Mouse (Mus musculus) heart, adult 11 months (tissue): ENCODE measurements around the gene 1700001O22Rik.

Experiments
- DNase-seq: peaks from one replicate; pipeline ENCODE4 v3.0.0; 2022

Gene 1700001O22Rik

DNA sequence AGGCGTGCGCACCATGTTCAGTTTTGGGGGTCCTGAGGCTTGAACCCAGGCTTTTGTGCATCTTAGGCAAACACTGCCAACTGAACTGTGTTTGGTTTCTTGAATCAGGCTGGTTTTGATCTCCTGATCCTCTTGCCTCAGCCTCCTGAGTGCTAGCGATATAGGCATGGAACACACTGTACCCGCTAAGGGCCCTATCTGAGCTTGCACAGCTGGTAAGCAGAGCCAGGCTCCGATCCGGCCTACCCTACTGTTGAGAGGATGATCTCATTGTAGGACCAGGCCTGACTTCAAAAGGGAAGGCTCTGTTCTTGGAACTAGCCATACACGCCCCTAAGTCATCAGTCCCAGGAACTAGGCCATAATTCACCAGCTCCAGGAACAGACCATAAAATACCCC, 7.1 kb upstream of the 1700001O22Rik start:
- no peak for DNase-seq

DNA sequence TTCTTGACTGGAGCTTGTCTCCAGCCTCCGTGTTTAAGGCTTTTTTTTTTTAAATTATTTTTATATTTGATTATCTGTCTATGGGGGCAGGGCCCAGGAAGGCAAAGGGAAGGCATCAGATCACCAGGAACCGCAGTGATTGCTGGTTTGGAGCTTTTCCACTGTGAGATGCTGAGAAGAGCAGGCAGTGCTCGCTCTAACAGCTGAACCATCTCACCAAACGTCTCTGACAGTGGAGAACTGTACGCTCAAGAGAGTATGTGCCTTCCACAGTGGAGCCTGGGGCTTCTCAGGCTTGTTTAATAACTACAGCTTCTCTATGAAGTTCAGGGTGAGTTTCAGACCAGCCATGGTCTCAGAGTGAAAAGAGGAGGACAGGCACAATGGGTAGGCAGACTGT, 6.0 kb upstream of the 1700001O22Rik start:
- DNase-seq: no peak

DNA sequence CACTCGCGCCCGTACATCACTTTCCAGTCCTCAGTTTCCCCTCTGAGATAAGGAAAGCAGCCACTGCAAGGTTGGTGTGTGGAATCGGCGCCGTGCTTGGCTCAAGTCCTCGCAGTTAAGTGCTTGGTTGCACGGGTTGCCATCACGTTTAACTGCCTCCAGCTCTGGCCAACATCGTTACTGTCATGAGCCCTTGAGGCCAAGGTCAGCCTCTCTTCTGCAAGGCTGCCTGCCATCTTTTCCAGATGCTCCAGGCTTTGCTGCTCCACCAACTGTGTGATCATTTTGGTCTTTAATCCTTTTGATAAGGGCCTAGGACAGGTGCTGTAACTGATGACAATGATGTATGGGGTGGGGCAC, 4.8 kb upstream of the 1700001O22Rik start:
- DNase-seq: no peak

DNA sequence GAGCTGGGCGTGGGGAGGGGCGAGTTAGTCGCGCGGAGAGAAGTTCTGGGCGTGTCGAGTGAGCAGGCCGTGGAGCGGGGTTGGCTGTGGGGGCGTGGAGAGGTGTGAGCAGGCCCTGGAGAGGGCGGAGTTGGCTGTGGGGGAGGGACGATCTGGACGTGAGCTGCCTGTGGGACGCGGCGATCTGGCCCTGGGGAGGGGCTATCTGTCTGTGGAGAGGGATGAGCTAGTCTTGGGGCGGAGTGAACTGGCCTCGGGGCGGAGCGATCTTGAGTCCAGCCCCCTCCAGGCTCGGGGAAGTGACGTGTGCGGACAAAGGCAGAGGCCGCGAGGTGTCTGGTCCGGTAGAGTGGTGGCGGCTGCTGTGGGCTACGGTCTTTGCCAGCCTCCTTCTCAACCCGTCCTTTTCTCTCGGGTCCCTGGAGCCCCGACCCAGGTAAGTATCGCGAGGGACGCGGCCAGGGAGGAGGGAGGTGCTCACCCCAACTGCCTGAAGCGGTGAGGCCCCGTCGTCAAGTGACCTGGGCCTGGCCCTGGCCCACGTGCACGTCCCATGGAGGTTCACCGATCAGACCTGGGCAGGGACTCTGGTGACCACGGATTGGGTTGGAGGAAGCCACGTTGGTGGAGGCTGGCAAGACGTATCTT, 4.3 kb upstream of the 1700001O22Rik start, which contains the start of gene Ntmt1:
Gene Ntmt1, plus strand, starts transcription at position 179 of the 648 bp plus-strand sequence.
- peak; percentile 100 for DNase-seq

DNA sequence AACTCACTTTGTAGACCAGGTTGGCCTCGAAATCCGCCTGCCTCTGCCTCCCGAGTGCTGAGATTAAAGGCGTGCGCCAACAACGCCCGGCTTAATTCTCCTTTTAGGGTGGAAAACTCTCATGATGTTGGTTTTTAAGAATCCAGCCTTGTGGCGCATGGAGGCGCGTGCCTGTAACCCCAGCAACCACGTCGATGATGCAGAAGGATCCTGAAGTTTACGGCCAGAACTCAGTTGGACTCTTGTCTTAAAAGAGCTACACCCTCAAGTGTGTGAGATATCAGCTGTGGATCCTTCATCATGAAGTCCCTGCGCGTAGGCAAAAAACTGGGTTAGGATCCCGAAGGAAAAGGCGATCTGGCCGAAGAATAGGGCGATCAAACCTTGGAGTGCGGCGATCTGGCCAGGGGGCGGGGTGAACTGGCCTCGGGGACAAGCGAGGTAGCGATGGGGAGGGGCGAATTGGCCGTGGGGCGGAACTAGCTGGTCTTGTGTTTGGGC, 3.7 kb upstream of the 1700001O22Rik start:
- no peak for DNase-seq

DNA sequence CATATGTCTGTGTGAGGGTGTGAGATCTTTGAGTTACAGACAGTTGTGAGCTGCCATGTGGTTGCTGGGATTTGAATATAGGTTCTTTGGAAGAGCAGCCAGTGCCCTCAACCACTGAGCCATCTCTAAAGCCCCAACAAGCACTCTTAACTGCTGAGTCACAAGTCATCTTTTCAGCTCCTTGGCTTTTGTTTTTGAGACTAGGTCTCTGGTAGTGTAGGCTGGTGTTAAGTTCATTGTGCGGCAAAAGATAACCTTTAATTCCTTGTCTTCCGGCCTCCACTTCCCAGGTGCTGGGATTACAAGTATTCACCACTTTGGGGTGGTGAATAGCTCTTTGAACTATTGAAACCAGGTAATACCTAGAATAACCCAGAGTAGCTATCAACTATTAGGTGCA, 2.5 kb upstream of the 1700001O22Rik start:
- DNase-seq: no peak

DNA sequence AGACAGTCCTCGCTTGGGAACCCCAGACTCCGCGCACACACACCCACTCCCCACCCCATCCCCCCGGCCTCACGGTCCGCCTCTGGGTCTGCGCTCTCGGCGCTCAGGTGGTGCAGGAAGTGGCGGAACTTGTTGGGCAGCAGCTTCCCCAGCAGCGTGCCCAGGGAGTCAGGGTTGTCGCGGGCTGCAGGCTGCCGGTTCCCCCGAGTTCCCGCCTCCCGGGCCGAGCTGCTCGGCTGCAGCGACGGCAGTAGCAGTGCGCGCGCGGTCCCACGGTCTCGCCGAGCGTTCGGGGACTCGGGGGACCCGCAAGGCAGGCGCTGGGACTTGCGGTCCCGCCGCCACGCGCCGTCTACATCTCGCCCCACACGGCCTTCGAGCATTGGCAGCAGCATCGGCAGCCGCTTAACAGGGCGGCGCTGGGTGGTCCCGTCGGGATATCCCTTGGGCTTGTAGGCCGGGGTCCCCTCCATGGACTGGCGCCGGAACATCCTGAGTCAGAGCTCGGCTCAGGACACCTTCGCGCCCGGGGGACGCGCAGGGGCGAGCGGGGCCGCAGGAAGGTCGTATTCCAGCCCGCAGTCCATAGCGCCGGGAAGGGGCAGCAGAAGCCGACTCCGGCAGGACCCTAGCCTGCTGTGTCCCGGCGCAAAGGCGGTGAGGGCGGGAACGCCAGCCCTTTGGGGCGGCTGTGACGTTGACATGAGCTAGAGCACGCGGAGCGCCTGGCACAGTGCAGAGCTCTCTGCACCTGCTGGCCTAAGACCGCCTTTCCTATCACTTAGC, 2.2 kb downstream of the 1700001O22Rik start:
- peak; percentile 94 for DNase-seq

DNA sequence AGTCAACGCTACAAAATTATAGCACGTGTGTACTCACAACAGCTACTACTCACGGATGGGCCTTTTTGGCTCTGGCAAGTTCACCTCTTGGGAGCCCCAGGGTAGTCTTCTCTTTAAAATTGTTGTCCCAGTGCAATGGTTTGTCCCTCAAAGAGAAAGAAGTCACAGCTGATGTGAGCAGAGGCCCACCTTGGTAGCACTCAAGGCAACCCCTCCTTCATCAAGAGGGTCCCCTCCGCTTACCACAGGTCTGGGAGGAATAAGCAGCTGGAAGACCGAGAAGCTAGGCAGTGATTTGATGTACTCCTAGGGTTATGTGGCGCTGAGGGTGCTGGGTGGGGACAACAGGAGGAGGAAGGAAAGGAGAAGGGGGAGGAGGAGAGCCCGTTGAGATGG, 2.8 kb downstream of the 1700001O22Rik start:
- DNase-seq: no peak

DNA sequence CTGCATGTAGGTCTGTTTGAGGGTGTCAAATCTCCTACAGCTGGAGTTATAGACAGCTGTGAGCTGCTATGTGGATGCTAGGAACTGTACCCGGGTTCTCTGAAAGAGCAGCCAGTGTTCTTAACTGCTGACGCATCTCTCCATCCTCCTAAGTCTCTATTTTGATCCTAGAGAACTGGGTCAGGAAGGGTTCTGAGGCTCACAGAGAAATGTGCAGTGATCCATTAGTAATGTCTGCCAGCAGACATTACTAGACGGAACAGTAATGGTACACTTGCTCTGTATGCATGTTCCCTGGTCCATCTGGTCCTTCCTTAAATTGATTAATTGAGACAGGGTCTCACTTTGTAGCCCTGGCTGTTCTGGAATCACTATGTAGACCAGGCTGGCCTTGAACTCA, 4.0 kb downstream of the 1700001O22Rik start:
- DNase-seq: no peak

DNA sequence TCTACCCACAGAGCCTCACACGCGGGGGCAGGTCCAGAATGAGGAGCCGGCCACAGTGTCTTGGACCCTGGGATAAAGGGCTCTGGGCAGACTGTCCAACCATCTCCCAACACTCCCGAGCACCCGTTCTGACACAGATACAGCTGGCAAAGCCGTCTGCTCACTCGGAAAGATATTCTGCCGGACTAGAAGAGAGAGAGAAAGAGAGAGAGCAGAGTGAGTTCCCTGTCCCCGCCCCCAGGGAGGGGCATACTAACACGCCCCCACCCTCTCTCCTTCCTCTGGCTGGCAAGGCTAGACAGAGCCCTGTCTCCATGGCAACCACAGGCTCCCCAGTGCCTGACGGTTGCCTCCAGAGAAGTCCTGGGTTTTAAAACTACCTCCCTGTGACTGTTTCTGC, 7.1 kb downstream of the 1700001O22Rik start:
- DNase-seq: peak; percentile 98

DNA sequence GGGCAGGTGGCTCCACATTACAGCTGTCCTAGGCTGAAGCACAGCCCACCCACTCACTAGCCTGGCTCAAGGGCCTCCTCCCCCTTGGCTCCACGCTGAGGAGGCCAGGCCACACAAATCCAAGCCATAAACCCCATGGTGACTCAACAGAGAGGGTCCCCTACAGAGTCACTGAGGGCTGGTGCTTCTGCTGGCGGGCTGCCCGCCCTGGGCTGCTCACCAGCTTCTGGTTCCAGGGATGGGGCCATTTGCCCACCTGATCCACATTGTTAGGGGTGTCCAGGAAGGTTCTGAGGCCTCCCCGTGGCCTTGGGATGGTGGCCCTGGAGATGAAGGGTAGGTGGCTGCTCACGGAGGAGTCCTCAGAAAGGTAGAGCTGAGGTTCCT, 7.6 kb downstream of the 1700001O22Rik start:
- DNase-seq: peak; percentile 94

DNA sequence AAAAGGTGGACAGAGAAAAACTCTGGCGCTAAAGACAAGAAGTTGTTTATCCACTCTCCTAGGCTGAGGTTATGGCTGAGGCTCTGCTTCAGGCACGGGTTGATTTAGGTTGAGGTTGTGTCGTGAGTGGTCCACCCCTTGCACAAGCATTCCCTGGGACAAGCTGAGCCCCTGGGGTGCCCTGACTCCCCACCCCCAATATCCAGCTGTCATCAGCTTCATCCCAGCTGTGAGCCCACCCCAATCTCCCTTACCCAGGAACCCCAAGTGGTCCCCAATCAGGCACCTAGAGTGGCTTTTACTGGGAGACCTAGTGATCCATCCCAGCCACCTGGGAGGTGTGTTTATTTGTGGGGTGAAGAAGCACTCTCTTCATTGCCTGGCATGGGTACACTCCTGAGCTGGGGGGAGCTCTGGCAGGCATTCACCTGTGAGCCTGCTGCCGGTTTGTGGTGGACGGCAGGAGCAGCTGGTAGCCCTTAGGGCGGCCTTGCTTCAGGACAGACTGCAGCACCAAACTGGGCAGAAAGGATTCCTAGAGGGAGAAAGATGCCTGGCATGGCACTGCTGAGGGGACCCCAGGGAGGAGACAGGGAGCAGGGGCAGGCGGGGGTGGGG, 8.1 kb downstream of the 1700001O22Rik start:
- peak; percentile 95 for DNase-seq

DNA sequence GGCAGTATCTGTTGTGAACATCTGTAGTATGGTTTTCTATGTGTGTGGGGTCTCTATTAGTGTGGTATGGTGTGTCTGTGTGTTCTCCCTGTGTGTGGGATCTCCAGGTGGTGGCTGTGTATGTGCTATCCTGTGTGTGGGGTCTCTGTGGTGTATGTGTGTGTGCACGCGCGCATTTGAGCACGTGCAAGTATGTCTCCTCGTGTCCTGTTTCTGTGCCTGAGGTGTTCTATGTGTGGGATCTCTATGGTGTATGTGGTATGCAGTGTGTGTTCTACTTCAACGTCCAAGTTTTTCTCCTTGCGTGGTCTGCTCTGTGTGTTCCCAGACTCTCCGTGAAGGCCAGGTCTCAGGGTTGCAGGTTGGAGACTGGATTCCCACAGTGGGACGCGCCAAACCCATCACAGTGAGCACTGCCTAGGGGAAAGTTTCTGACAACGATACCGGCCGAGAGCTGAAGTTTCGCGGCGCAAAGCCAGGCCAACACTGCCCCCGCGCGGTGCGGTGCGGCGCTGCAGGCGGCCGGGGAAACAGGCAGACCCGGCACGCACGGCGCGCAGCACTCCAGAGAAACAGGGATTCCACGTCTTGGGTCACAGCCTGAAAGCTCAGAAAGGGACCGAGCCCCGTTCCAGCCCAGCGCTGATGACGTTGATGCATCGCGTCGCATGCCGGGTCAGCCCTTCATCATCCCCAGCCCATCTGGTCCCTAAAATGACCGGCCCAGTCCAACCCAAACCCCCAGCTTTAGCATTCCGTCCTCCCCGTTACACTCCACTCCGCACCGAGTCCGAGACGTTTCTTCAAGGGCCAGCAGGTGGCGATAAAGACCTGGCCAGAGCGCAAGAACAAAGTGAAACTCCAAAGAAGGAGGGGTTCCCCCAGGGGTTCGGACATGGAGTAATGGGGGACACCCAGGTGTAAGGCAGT, 9.0 kb downstream of the 1700001O22Rik start:
- DNase-seq: peak; percentile 99

DNA sequence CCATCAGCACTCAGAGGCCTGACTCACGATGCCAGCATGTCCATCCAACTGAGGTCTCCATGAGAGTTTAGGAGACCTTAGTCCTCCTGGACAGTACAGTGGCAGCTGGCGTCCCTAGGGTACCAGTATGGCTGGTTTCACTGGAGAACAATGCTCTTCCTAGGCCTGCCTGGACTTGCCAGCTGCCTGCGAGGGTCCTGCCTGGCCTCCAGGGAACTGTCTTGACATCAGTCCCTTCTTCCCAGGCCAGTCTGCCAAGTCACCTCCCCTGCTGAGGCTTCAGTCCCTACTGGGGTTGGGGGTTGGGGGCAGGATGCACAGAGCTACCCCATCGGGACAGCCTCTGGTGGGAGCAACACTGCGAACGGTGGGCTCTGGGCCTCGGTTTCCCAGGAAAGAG, 11.4 kb downstream of the 1700001O22Rik start:
- DNase-seq: peak; percentile 91

DNA sequence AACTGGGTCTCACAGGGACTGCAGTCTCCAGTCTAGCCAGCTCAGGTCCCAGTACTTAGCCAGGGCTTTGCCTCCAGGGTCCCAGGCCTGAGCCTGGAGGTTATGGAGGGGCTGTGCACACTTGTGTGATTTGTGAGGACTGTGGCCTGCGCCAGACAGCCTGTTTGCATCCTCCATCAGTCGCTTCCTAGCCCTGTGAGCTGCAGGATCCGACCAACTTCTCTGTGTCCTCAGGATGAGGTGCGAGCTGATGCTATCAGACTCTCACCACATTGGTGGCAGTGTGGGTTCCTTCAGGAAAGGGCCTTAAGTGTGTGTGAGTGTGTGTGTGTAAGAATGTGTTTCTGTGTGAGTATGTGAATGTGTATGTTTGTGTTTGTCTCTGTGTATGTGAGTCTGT, 16.0 kb downstream of the 1700001O22Rik start:
- no peak for DNase-seq

DNA sequence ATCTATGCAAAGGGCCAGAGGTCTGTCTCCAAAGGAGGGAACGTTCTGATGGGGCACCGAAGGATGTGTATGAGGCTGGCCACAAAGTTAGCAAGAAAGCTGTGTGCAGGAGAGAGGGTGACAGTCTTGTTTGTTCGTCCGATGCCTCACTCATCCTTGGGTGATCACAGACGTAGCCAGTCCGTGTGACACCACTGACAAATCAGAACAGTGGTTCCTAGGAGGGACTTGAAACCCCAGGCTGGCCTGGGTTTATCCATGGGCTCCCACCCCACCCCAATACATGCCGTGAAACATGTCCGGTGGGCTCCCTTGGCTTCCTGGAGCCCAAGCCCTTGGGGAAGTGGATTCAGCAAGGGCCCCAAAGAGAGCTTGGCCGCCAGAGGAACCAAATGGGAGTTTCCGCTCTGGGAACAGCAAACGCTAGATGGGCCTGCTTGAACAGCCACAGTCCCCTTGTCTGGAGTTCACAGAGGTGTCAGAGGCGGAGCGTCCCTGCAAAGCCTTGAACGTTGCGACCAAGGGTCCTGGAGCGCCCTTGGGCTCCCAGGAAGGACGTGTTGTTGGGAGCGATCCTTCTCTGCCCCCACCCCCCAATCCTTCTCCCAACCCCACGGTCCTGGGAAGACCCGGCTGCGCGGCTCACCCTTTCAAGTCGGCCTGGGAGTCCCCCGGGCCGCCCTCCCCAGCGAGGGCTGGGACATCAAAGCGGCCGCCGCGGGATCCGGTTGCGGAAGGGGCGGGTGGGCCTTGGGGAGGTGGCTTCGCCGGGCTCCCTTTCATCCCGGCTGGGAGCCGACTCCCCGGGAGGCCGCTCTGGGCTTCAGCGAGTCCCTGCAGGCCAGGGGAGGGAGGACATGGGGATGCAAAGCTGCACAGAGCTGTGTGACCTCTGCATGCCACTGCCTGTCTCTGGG, 19.1 kb downstream of the 1700001O22Rik start:
- DNase-seq: peak; percentile 98

DNA sequence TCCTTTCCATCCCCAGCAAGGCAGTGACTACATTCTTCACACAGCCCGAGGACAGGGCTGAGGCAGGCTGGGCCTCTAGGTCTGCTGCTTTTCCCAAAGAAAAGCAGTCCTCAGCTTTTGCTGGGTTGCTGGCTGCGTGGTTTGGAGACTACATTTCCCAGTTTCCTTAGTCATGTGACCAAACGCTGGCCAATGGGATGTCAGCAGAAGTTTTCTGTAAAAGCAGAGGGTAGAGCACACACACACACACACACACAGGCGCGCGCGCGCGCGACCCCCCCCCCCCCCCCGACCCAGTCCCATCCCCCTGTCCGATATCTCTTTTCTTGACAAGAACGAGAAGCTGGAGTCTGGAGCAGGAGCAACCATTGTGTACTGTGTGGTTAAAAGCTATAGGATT, 20.1 kb downstream of the 1700001O22Rik start:
- DNase-seq: peak; percentile 99

DNA sequence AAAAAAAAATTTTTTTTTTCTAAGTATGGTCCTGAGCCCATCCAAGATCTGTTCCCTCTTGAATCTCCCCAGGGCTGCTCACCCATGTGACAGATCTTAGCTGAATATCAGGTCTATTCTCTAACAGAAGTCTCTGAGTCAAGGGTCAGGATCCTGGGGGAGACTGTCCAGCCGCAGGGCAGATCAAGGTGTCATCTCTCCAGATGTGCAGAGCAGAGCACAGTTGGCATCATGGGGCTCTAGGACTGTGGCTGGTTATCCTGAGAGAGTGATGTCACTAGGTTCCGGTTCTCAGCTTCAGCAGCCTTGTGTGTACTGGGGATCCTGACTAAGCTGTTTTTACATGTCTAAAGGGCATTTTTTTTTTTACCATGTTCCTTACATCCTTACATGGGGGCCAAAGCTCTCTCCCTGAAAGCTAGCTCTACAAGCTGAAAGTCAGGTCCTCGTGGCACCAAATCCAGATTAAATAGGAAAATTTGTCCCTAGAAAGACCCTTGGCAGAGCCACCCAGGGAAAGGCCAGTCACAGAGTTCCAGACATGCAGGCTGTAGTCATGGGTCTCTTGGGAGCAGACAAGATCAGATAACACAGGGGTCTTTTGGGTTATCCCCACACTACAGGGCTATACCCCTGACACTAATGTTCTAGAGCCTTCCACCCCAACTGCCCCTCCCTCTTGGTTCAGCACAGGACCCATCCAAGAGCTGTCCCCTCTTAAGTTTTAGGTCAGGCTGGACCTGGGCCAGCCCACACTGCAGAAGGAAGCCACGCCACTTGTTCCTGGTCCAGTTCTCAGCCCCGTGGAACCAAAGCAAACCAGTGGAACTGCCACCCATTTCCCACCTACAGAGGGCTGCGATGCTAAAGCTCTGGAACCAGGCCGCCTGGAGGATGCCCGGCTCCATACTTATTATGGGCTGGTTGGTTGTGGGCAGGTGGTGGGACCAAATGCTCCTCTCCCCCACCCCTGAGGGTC, 20.9 kb downstream of the 1700001O22Rik start:
- peak; percentile 95 for DNase-seq

DNA sequence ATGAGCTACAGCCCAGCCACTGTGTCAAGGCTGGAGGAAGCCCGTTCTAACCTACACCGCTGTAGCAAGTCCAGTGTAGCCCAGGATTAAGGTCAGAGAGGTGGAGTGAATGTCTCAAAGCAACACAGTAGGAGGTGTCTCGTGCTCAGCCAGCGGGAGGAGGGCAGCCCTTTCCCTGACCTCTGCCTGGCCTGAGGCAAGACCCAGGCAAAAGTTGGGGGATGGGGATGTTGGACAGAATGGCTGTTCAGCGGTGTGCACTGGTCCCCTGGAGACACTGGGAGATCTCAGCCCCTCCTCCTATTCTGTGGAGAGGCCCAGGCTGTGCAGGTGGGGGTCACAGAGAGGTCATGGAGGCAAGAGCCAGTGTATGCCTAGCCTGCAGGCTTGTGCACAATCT, 24.2 kb downstream of the 1700001O22Rik start:
- DNase-seq: no peak

DNA sequence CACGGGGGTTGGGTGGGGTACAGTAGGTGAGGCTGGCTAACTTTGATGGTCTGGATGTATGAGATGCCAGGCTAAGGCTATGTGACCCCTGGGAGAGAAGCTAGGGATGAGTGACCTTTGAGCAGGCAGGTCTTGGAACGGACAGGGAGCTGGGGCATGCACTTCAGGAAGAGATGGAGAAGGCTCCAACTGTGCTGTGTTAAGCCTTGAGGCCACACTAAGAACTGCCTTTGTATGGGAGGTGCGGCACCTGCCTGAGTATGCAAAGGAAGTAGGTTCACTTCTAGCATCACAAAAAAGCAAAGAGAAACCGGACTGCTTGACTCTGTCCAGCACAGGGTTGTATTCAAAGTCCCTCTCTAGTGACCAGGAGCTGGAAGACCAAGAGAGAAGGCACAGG, 25.2 kb downstream of the 1700001O22Rik start:
- no peak for DNase-seq
